16 mouse cellular contexts compared by ENCODE assay signal in genomic region chr14:78701087-78701486, GRCm38 (mm10). TPM values are rescaled to one million over a fixed set of nuclear protein-coding genes. Genes with fewer than 3 reads are reported as not detected.
DNase-seq lines count a peak whose midpoint lies in the region; ATAC-seq and TF ChIP-seq lines count a peak whose summit lies in the region.
"Had no signal": no experiment of that assay in that cellular context is flagged by ENCODE, and none has a peak within 500 bp of the region (broad histone marks: within the 10 kb centered on the region; RNA-seq: fewer than 3 reads in every experiment).

No protein-coding gene starts in this region.

- no peak for DNase-seq in left cerebral cortex, adult 2 months (ENCODE audit: extremely low spot score in 1 of 2, low spot score in 2 of 2)
- no peak for DNase-seq in left cerebral cortex, postnatal 10 days (ENCODE audit: extremely low spot score in 1 of 2, low spot score in 2 of 2)
- DNase-seq in lung, postnatal 36 days: peak; percentile 38
- no peak for DNase-seq in lung, postnatal 10 days
- no peak for DNase-seq in stomach, postnatal 0 days (ENCODE audit: low spot score)
- DNase-seq: cerebellum, adult 11 months; cerebellum, postnatal 14 days; right cerebral cortex, adult 18-20 months had no signal

- H3K36me3 ChIP-seq in stomach, postnatal 0 days (ENCODE audit: control insufficient read depth, insufficient read depth, low read length): no peaks in the 10 kb centered on the region
- H3K36me3 ChIP-seq: forebrain, embryonic 15.5 days; G1E; heart, embryonic 15.5 days; limb, embryonic 13.5 days had no signal

- no peak for TF ChIP-seq EP300 in stomach, postnatal 0 days (optimal IDR thresholded peaks at IDR 0.05)

- H3K4me2 ChIP-seq in stomach, postnatal 0 days (replicated peaks; ENCODE audit: low read depth): no peak overlapping the region
- H3K4me2 ChIP-seq: forebrain, embryonic 15.5 days; heart, embryonic 15.5 days; limb, embryonic 13.5 days had no signal

- intact Hi-C loops in left cerebral cortex, adult 2 months (cut with DNase I): no loop called here
- intact Hi-C loops in left cerebral cortex, postnatal 10 days (cut with DNase I): no loop called here

- ATAC-seq in granulocyte monocyte progenitor cell, adult 5-6 weeks (replicated peaks; ENCODE audit: poor library complexity, severe bottlenecking): peak; percentile 85
- ATAC-seq in stomach, postnatal 0 days (ENCODE audit: low FRiP score, low TSS enrichment): peak; percentile 49; the same call in 1 of the 2 replicates
- ATAC-seq in CD4-positive, CD25-positive, alpha-beta regulatory T cell, adult 4 months: no peak
- ATAC-seq: forebrain, embryonic 15.5 days; inflammation-experienced regulatory T-cells, adult 6 months; midbrain, embryonic 16.5 days had no signal

- H3K9ac ChIP-seq in stomach, postnatal 0 days (ENCODE audit: low read length): no peak overlapping the region
- H3K9ac ChIP-seq: forebrain, embryonic 15.5 days; heart, embryonic 15.5 days; limb, embryonic 13.5 days had no signal

- 37% methylated on average over 9 of the region's 9 CpGs for WGBS in stomach, postnatal 0 days

- H3K27ac ChIP-seq in left cerebral cortex, adult 2 months: peak overlapping the region; percentile 32; the same call in 1 of the 2 replicates
- 0 out of 2 replicates have a peak overlapping the region, but pooled peaks have one; percentile 3 for H3K27ac ChIP-seq in stomach, postnatal 0 days (replicated peaks)
- H3K27ac ChIP-seq: forebrain, embryonic 15.5 days; heart, embryonic 15.5 days; limb, embryonic 13.5 days had no signal

- no peaks in the 10 kb centered on the region for H3K27me3 ChIP-seq in stomach, postnatal 0 days (ENCODE audit: control insufficient read depth, insufficient read depth, low read length)
- H3K27me3 ChIP-seq: forebrain, embryonic 15.5 days; heart, embryonic 15.5 days; limb, embryonic 13.5 days had no signal

- H3K4me1 ChIP-seq in stomach, postnatal 0 days (replicated peaks; ENCODE audit: control insufficient read depth, insufficient read depth): 0 out of 2 replicates have a peak, but pooled peaks cover 2% of the 10 kb centered on the region
- H3K4me1 ChIP-seq: heart, embryonic 15.5 days had no signal

- no peak overlapping the region for H3K4me3 ChIP-seq in left cerebral cortex, adult 2 months
- H3K4me3 ChIP-seq in stomach, postnatal 0 days (ENCODE audit: low read depth, low read length): no peak overlapping the region
- H3K4me3 ChIP-seq: forebrain, embryonic 15.5 days; heart, embryonic 15.5 days; limb, embryonic 13.5 days had no signal

- no peaks in the 10 kb centered on the region for H3K9me3 ChIP-seq in stomach, postnatal 0 days (ENCODE audit: control insufficient read depth, low read length)
- H3K9me3 ChIP-seq: forebrain, embryonic 15.5 days; G1E; heart, embryonic 15.5 days; limb, embryonic 13.5 days had no signal

- no peak for TF ChIP-seq CTCF in left cerebral cortex, adult 2 months (IDR thresholded peaks at IDR 0.05)
- no peak for TF ChIP-seq CTCF in stomach, postnatal 0 days (IDR thresholded peaks at IDR 0.05; ENCODE audit: low read depth)

RNA-seq across cellular contexts. Expression of gene Dgkh, which starts 31.5 kb away (rescaled TPM):
- 10 to 100 TPM; 77.3 to 77.8 TPM for total RNA-seq in left cerebral cortex, adult 2 months (2021)
- 10 to 100 TPM; 80.8 to 89.3 TPM for total RNA-seq in left cerebral cortex, postnatal 10 days (2021)
- total RNA-seq in granulocyte monocyte progenitor cell, adult 5-6 weeks (2014; fragmentation: Nextera tagmentation): 1.0 and 1.5 TPM in 2 replicates
- total RNA-seq in granulocyte monocyte progenitor cell, adult 5-6 weeks (2017): 1.3 and 1.5 TPM in 2 replicates
- polyA plus RNA-seq in stomach, postnatal 0 days (2015; fragmentation: Nextera tagmentation; extraction: Ambion mirVana): 0.76 and 0.86 TPM in 2 replicates
- polyA plus RNA-seq in CD4-positive, CD25-positive, alpha-beta regulatory T cell, adult 4 months (2017; shearing (Covaris generic)): 1 to 10 TPM; 2.6 to 3.0 TPM
- polyA plus RNA-seq: G1E had no signal

Comparison
In these comparisons a context has a peak if more than half of its experiments do, and no peak if none do; other contexts are left out.
1. RNA of gene Dgkh, which starts 31.5 kb away (total RNA-seq): 80.8 to 89.3 TPM in left cerebral cortex, postnatal 10 days and 77.3 to 77.8 TPM in left cerebral cortex, adult 2 months; 1.0 to 1.5 TPM in granulocyte monocyte progenitor cell, adult 5-6 weeks; every median in the first group is over 10 times any median in the second.